Mouse (Mus musculus) hindbrain, embryonic 11.5 days (tissue): ENCODE data around the gene Kif17. TPM values are rescaled to one million over a fixed set of nuclear protein-coding genes. Genes with fewer than 3 reads are reported as not detected.

Experiments used
- ATAC-seq: fragments of 200-750 bp; cut with Nextera tagmentation; 2 replicates; pipeline ENCODE4 v1.8.0; 2017; ENCODE audit warnings: mild to moderate bottlenecking, moderate TSS enrichment, moderate library complexity; ENCODE audit not compliant: low FRiP score
- DNase-seq: peaks from one replicate; pipeline ENCODE4 v3.0.0-alpha.2; 2015; ENCODE audit warnings: low spot score
- H3K27ac ChIP-seq: fragments of 300-500 bp; sonication (generic); 2 replicates; pipeline ENCODE4 v1.5.1; 2014; ENCODE audit warnings: mild to moderate bottlenecking, low read depth, low read length
- H3K27me3 ChIP-seq: fragments of 300-500 bp; sonication (generic); 2 replicates; pipeline ENCODE4 v1.6.1; 2014; ENCODE audit warnings: mild to moderate bottlenecking, low read length, moderate library complexity, mixed read lengths; ENCODE audit not compliant: control insufficient read depth, insufficient read depth
- H3K36me3 ChIP-seq: fragments of 300-500 bp; sonication (generic); 2 replicates; pipeline ENCODE4 v1.6.1; 2014; ENCODE audit warnings: mild to moderate bottlenecking, low read length, moderate library complexity, mixed read lengths; ENCODE audit not compliant: control insufficient read depth, insufficient read depth
- H3K4me1 ChIP-seq: fragments of 300-500 bp; sonication (generic); replicated peaks from 2 replicates; pipeline ENCODE4 v1.6.1; 2014; ENCODE audit warnings: low read length, mixed read lengths; ENCODE audit not compliant: control insufficient read depth, insufficient read depth
- H3K4me2 ChIP-seq: fragments of 300-500 bp; sonication (generic); replicated peaks from 2 replicates; pipeline ENCODE4 v1.6.1; 2014; ENCODE audit warnings: mild to moderate bottlenecking, low read depth, low read length
- H3K4me3 ChIP-seq: fragments of 300-500 bp; sonication (generic); 2 replicates; pipeline ENCODE4 v1.5.1; 2014; ENCODE audit warnings: low read depth, low read length
- H3K9ac ChIP-seq: fragments of 300-500 bp; sonication (generic); 2 replicates; pipeline ENCODE4 v1.6.1; 2014; ENCODE audit warnings: low read depth, low read length
- H3K9me3 ChIP-seq: fragments of 300-500 bp; sonication (generic); 2 replicates; pipeline ENCODE4 v1.6.1; 2016; ENCODE audit warnings: low read length; ENCODE audit not compliant: control insufficient read depth
- WGBS: fragments of 180-500 bp; shearing (Covaris S2); extraction: QIAGEN DNeasy Blood & Tissue Kit; methylation state at CpG from one replicate; pipeline ENCODE4 v1.1.7; 2014; 5-methylcytosine and 5-hydroxymethylcytosine counted together
- polyA plus RNA-seq: library from polyadenylated mRNA; unstranded; fragments of >200 nt; fragmentation: Nextera tagmentation; extraction: Ambion mirVana; gene quantifications from 2 replicates; pipeline ENCODE4 v1.2.1, GENCODE M21; 2014

Kif17 gene
- polyA plus RNA-seq: 0.25 and 0.31 TPM in 2 replicates

- Histone ChIP-seq H3K9ac (peak within 1 kb of the TSS; percentile 60), H3K27ac (no peak within 1 kb of the TSS), H3K9me3 (no peaks in the 10 kb centered on the region), H3K36me3 (no peaks in the 10 kb centered on the region), H3K4me1 (peaks cover 9% of the 10 kb centered on the region), H3K4me3 (peak within 1 kb of the TSS; percentile 58), H3K27me3 (peaks cover 25% of the 10 kb centered on the region), H3K4me2 (peak within 1 kb of the TSS; percentile 99)
- WGBS: under 1% methylated on average over 60 of the region's 74 CpGs
- peak; percentile 84 for DNase-seq
- ATAC-seq: peak; percentile 84
Measured at GRCm38 (mm10) chr4:138250088-138250960, at the start of gene Kif17, which contains the start of gene Sh2d5. Gene Kif17, plus strand, starts transcription at chr4:138250435. Gene Sh2d5, plus strand, starts transcription at chr4:138250403.

- 93% methylated on average over 3 of the region's 3 CpGs for WGBS
- H3K9me3 ChIP-seq: no peaks in the 10 kb centered on the region
- no peaks in the 10 kb centered on the region for H3K4me1 ChIP-seq
- ATAC-seq (no peak), DNase-seq (no peak)
- no peak overlapping the region for H3K9ac ChIP-seq
- H3K27ac ChIP-seq: no peak overlapping the region
- no peaks in the 10 kb centered on the region for H3K27me3 ChIP-seq
- no peak overlapping the region for H3K4me3 ChIP-seq
- H3K4me2 ChIP-seq: no peak overlapping the region
- H3K36me3 ChIP-seq: peaks cover 29% of the 10 kb centered on the region
Measured at GRCm38 (mm10) chr4:138200769-138201168, 49.5 kb upstream of the Kif17 start.

- Histone ChIP-seq H3K4me3 (no peak overlapping the region), H3K27me3 (no peaks in the 10 kb centered on the region), H3K36me3 (peaks cover 20% of the 10 kb centered on the region), H3K9ac (no peak overlapping the region), H3K4me2 (no peak overlapping the region), H3K9me3 (no peaks in the 10 kb centered on the region), H3K27ac (no peak overlapping the region), H3K4me1 (no peaks in the 10 kb centered on the region)
- no peak for ATAC-seq
- WGBS: 85% methylated on average over 9 of the region's 9 CpGs
- no peak for DNase-seq
Measured at GRCm38 (mm10) chr4:138201696-138202095, 48.5 kb upstream of the Kif17 start.

GRCm38 (mm10) chr4:138210116-138210515, 40.1 kb upstream of the Kif17 start:
- no peak for DNase-seq
- no peaks in the 10 kb centered on the region for H3K9me3 ChIP-seq
- no peaks in the 10 kb centered on the region for H3K4me1 ChIP-seq

GRCm38 (mm10) chr4:138213861-138214260, 36.4 kb upstream of the Kif17 start:
- ATAC-seq (no peak), DNase-seq (no peak)
- 92% methylated on average over 3 of the region's 3 CpGs for WGBS
- Histone ChIP-seq H3K4me3 (no peak overlapping the region), H3K27ac (no peak overlapping the region), H3K27me3 (no peaks in the 10 kb centered on the region), H3K9me3 (no peaks in the 10 kb centered on the region), H3K9ac (no peak overlapping the region), H3K36me3 (peaks cover 6% of the 10 kb centered on the region; the same call in 1 of the 2 replicates), H3K4me2 (no peak overlapping the region), H3K4me1 (peaks cover 5% of the 10 kb centered on the region; the same call in 1 of the 2 replicates)

More at GRCm38 (mm10) chr4:138210116-138210515, 40.1 kb upstream of the Kif17 start:
- Histone ChIP-seq H3K4me2 (no peak overlapping the region), H3K27ac (no peak overlapping the region), H3K9ac (no peak overlapping the region), H3K4me3 (no peak overlapping the region), H3K36me3 (peaks cover 12% of the 10 kb centered on the region), H3K27me3 (no peaks in the 10 kb centered on the region)
- no peak for ATAC-seq
- WGBS: 94% methylated on average over 5 of the region's 5 CpGs

- peak; percentile 11 for DNase-seq
Measured at GRCm38 (mm10) chr4:138215671-138216199, 34.5 kb upstream of the Kif17 start.

GRCm38 (mm10) chr4:138216200-138216890, 33.9 kb upstream of the Kif17 start, which contains the start of gene Hp1bp3:
Gene Hp1bp3, plus strand, starts transcription at chr4:138216296.
- Histone ChIP-seq H3K4me3 (peak within 1 kb of the TSS; percentile 100), H3K4me2 (peak within 1 kb of the TSS; percentile 80), H3K36me3 (no peaks in the 10 kb centered on the region), H3K9me3 (no peaks in the 10 kb centered on the region), H3K4me1 (peaks cover 5% of the 10 kb centered on the region; the same call in 1 of the 2 replicates), H3K27ac (peak within 1 kb of the TSS; percentile 99), H3K27me3 (no peaks in the 10 kb centered on the region), H3K9ac (peak within 1 kb of the TSS; percentile 98)
- peak; percentile 85 for DNase-seq
- 1% methylated on average over 69 of the region's 84 CpGs for WGBS
- peak; percentile 82 for ATAC-seq

More at GRCm38 (mm10) chr4:138215671-138216199, 34.5 kb upstream of the Kif17 start:
- Histone ChIP-seq H3K9me3 (no peaks in the 10 kb centered on the region), H3K27ac (peak overlapping the region; percentile 99), H3K4me1 (peaks cover 5% of the 10 kb centered on the region; the same call in 1 of the 2 replicates), H3K4me3 (peak overlapping the region; percentile 100), H3K4me2 (peak overlapping the region; percentile 74), H3K27me3 (no peaks in the 10 kb centered on the region), H3K36me3 (no peaks in the 10 kb centered on the region), H3K9ac (peak overlapping the region; percentile 98)
- ATAC-seq: no peak
- WGBS: 54% methylated on average over 13 of the region's 13 CpGs

- Histone ChIP-seq H3K9me3 (no peaks in the 10 kb centered on the region), H3K9ac (peak overlapping the region; percentile 98), H3K4me2 (peak overlapping the region; percentile 80), H3K4me3 (peak overlapping the region; percentile 100), H3K36me3 (no peaks in the 10 kb centered on the region), H3K27ac (peak overlapping the region; percentile 99), H3K4me1 (peaks cover 5% of the 10 kb centered on the region; the same call in 1 of the 2 replicates), H3K27me3 (no peaks in the 10 kb centered on the region)
- WGBS: 1% methylated on average over 42 of the region's 68 CpGs
- ATAC-seq (peak; percentile 96), DNase-seq (peak; percentile 99)
Measured at GRCm38 (mm10) chr4:138216891-138217392, 33.3 kb upstream of the Kif17 start.
